Mouse (Mus musculus): ENCODE measurements around the gene Mamdc4.

DNA sequence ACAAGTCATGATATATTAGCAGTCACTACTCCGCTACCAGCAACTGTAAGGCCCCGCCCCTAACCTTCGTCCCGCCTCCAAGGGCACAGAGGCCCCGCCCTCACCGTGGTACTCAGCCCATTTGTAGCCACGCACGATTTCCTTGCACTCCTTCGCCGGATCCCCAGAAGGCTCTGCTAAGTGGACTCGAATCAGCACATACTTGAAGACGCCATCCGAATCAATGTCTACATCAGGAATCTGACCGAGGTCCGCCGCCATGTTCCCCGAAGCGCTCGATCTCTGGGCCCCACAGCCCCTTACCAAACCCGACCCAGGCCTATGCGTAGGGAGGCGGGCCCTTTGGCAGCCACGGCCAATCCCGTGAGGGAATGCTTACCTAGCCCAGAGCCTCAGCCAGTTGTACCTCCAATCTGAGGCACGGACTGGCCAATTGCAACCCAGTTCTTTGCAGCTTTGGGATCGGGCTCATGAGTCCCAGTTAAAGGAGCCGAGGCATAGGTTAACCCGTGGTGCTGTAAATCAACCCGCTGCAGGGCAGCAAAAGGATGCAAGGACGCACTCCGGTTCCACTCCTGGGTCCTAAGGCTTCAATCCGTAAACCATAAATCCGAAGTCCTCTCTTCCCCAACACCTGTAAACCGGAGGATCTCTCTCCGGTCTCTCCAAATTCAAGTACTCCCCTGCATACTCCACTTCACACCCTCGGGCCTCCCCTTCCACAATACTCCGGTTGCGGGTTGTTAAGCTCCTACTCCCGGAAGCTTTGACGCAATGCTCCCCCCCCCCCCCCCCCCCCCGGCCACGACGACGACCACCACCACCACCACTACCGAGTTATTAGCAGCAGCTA, at the start of gene Mamdc4, which contains the start of gene Phpt1:
- no peak for TF ChIP-seq CTCF (conservative IDR thresholded peaks at IDR 0.05; ENCODE audit: insufficient read depth, insufficient read length, low read depth, low read length)
- TF ChIP-seq POLR2A (IDR thresholded peaks at IDR 0.05; ENCODE audit: low read depth, low read length): peak; percentile 41

Data from kidney, adult 2 months (tissue).